Mouse (Mus musculus) C2C12 (cell line): Measurements from ENCODE around the gene Hoxc6. TPM values are rescaled to one million over a fixed set of nuclear protein-coding genes. Genes with fewer than 3 reads are reported as not detected.

Experiments used
- H3K27me3 ChIP-seq: one replicate; pipeline ENCODE4 v1.6.1; 2011; ENCODE audit not compliant: control insufficient read depth, insufficient read depth, insufficient read length
- H3K36me3 ChIP-seq: one replicate; pipeline ENCODE4 v1.6.1; 2011; ENCODE audit not compliant: control insufficient read depth, insufficient read depth
- H3K4me3 ChIP-seq: one replicate; pipeline ENCODE4 v1.5.1; 2011; ENCODE audit warnings: mild to moderate bottlenecking, control low read depth; ENCODE audit not compliant: poor library complexity, insufficient read depth, severe bottlenecking
- H3K79me2 ChIP-seq: one replicate; pipeline ENCODE4 v1.6.1; 2011; ENCODE audit not compliant: control insufficient read depth, insufficient read depth
- H3K79me3 ChIP-seq: one replicate; pipeline ENCODE4 v1.6.1; 2011; ENCODE audit warnings: low read depth, control low read depth
- H3ac ChIP-seq: one replicate; pipeline ENCODE3; 2011; ENCODE audit warnings: low read depth; ENCODE audit not compliant: control insufficient read depth, insufficient read length
- CEBPB ChIP-seq: IDR thresholded peaks from one replicate; pipeline ENCODE4 v1.6.1; 2011; ENCODE audit warnings: low read depth, mild to moderate bottlenecking, control low read depth, moderate library complexity
- CTCF ChIP-seq: IDR thresholded peaks from one replicate; pipeline ENCODE4 v1.5.1; 2011; ENCODE audit not compliant: control insufficient read depth, insufficient read depth, insufficient read length
- FOSL1 ChIP-seq: IDR thresholded peaks from one replicate; pipeline ENCODE4 v1.8.0; 2011; ENCODE audit warnings: mild to moderate bottlenecking, low read length; ENCODE audit not compliant: poor library complexity, insufficient read depth, severe bottlenecking
- MAX ChIP-seq: IDR thresholded peaks from one replicate; pipeline ENCODE4 v1.6.1; 2011; ENCODE audit warnings: mild to moderate bottlenecking, control low read depth
- MYOD1 ChIP-seq: IDR thresholded peaks from one replicate; pipeline ENCODE4 v1.6.1; 2011; ENCODE audit warnings: low read depth; ENCODE audit not compliant: control insufficient read depth, insufficient read length
- MYOG ChIP-seq: IDR thresholded peaks from one replicate; pipeline ENCODE4 v1.6.1; 2011; ENCODE audit not compliant: control insufficient read depth, insufficient read length; ENCODE audit errors: extremely low read depth
- USF1 ChIP-seq: IDR thresholded peaks from one replicate; pipeline ENCODE4 v1.6.1; 2011; ENCODE audit warnings: low read depth, mild to moderate bottlenecking, control low read depth, moderate library complexity
- polyA plus RNA-seq: library from polyadenylated mRNA; unstranded; fragments of >200 nt; fragmentation: generic; extraction: Trizol; gene quantifications from one replicate; pipeline ENCODE4 v1.2.1, GENCODE M21; 2012; ENCODE audit warnings: missing spikeins

The Hoxc6 gene
- polyA plus RNA-seq, 1 experiment = 10.6 TPM

- H3K27me3 ChIP-seq = no peaks in the 10 kb centered on the region
- no peaks in the 10 kb centered on the region for H3K79me2 ChIP-seq
These were observed 55.2 kb downstream of the Hoxc6 start for GRCm38 (mm10) chr15:103053210-103053609.

DNA sequence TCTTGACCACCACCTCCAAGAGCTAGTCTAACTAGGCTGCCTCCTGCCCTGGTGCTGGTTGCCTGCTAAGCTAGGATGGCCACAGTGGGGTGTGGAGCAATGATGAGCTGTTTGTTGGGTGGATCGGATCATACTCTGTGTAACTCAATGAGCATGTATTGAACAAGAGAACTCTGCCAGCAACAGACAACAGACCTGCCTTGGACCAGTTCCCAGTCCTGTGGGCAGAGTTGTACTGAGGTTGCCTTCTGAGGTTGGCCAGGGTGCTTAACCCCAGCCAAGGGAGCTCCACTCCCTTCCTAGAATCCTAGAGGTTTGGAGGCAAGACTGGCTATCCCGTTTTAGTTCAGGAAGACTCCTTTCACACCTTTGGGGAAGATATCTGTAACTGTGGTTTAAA, 58.3 kb downstream of the Hoxc6 start:
- H3K4me3 ChIP-seq = no peak overlapping the region
- H3K79me3 ChIP-seq = no peaks in the 10 kb centered on the region
- no peaks in the 10 kb centered on the region for H3K79me2 ChIP-seq
- H3K27me3 ChIP-seq = no peaks in the 10 kb centered on the region
- no peak overlapping the region for H3ac ChIP-seq
- TF ChIP-seq MAX (no peak), CEBPB (no peak), USF1 (no peak), FOSL1 (no peak), MYOD1 (no peak), MYOG (no peak), CTCF (no peak)
- no peaks in the 10 kb centered on the region for H3K36me3 ChIP-seq

More at GRCm38 (mm10) chr15:103053210-103053609, 55.2 kb downstream of the Hoxc6 start:
- Histone ChIP-seq H3ac (no peak overlapping the region), H3K4me3 (no peak overlapping the region), H3K36me3 (no peaks in the 10 kb centered on the region), H3K79me3 (no peaks in the 10 kb centered on the region)
- TF ChIP-seq CEBPB (no peak), MYOG (no peak), FOSL1 (no peak), MAX (no peak), MYOD1 (no peak)

DNA sequence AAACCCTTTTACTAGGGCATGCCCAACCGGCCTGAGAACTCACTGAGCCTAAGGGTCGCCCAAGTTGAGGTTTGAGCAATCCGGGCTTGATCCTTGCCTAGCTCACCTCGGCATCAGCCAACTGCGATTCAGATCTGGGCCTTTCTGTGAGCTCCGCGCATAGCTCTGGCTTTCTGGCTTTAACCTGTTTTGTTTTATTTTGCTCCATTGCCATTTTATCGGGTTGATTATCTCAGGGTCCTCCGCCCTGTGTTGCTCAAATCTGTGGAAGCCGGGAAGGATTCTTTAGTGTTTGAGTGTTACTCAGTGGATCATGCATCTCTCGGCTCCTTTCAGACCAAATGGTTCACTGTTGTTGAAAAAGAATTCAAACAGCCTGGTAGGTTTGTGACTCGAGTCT, 60.7 kb downstream of the Hoxc6 start:
- Histone ChIP-seq H3K4me3 (no peak overlapping the region), H3K27me3 (no peaks in the 10 kb centered on the region), H3K79me2 (no peaks in the 10 kb centered on the region), H3K79me3 (no peaks in the 10 kb centered on the region), H3K36me3 (no peaks in the 10 kb centered on the region), H3ac (no peak overlapping the region)
- TF ChIP-seq MAX = no peak
- TF ChIP-seq USF1 = no peak
- no peak for TF ChIP-seq CEBPB
- no peak for TF ChIP-seq MYOG
- TF ChIP-seq MYOD1 = no peak
- no peak for TF ChIP-seq CTCF
- TF ChIP-seq FOSL1 = no peak

- Histone ChIP-seq H3ac (no peak overlapping the region), H3K79me2 (no peaks in the 10 kb centered on the region), H3K27me3 (no peaks in the 10 kb centered on the region), H3K79me3 (no peaks in the 10 kb centered on the region), H3K36me3 (no peaks in the 10 kb centered on the region), H3K4me3 (no peak overlapping the region)
- no peak for TF ChIP-seq MYOG
- no peak for TF ChIP-seq CEBPB
- no peak for TF ChIP-seq CTCF
- no peak for TF ChIP-seq MAX
- no peak for TF ChIP-seq MYOD1
- TF ChIP-seq USF1 = no peak
- no peak for TF ChIP-seq FOSL1
These were observed 61.4 kb downstream of the Hoxc6 start for GRCm38 (mm10) chr15:103059393-103059992.

GRCm38 (mm10) chr15:103060021-103060340, 61.9 kb downstream of the Hoxc6 start:
- TF ChIP-seq USF1 (no peak), MYOD1 (no peak), MYOG (no peak), FOSL1 (no peak), CTCF (no peak), CEBPB (no peak), MAX (no peak)
- no peaks in the 10 kb centered on the region for H3K27me3 ChIP-seq
- H3ac ChIP-seq = no peak overlapping the region
- H3K4me3 ChIP-seq = no peak overlapping the region
- H3K36me3 ChIP-seq = no peaks in the 10 kb centered on the region
- H3K79me3 ChIP-seq = no peaks in the 10 kb centered on the region
- H3K79me2 ChIP-seq = no peaks in the 10 kb centered on the region

DNA sequence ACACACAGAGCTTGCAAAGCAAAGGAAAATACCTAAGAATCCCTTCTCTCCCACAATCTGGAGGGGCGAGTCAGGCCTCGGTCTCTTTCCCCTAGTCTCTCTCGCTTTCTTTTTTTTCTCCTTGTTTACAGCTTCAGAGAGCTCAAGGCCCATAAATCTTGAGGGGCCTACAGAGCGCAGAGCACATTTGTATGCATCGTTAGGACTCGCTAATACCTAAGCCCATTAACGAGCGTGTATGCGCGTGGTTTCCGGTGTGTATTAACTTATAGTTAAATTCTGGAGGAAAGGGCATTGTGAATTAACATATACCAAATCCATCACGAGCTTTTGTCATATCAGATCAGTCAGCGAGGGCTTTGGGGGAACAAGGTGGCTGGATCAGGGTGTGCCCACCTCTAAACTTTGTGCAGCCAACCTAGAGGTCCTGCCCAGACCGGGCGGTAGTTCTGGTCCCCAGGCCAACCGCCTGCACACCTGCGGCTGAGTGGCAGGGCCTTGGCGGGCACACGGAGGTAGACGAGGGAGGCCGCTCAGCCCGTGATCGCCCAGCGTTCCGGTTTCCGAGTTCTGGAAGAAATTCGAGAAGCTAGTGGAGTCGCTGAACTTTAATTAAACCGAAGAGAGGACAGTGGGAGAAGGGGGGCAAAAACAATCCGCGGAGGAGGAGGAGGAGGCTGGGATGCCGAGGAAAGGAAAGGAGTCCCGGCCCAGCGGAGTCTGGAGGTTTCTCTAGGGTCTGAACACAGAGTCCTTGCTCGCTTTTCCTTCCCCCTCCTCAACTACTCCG, 62.5 kb downstream of the Hoxc6 start:
- Histone ChIP-seq H3K36me3 (no peaks in the 10 kb centered on the region), H3K79me3 (no peaks in the 10 kb centered on the region), H3ac (no peak overlapping the region), H3K79me2 (no peaks in the 10 kb centered on the region), H3K27me3 (no peaks in the 10 kb centered on the region), H3K4me3 (no peak overlapping the region)
- TF ChIP-seq CEBPB (no peak), FOSL1 (no peak), CTCF (no peak), MYOG (no peak), USF1 (no peak), MAX (no peak), MYOD1 (no peak)
